Mouse (Mus musculus) adrenal gland, postnatal 36 days (tissue): ENCODE data around the gene Mtmr6. TPM values are rescaled to one million over a fixed set of nuclear protein-coding genes. Genes with fewer than 3 reads are reported as not detected.
"Not testable (repeated sequence)": the region's sequence is repeated elsewhere in the genome, so short reads cannot be mapped to it uniquely, and the experiment has no call there.

Source experiments
- DNase-seq, 2 experiments: peaks; one replicate each; pipeline ENCODE4 v3.0.0; 2021; ENCODE audit warnings: mixed read lengths in 1 of 2
- microRNA-seq: library from miRNA; unstranded; fragments of <30 nt; microRNA quantifications from one replicate; pipeline ENCODE4 v1.2.0, GENCODE M21; 2021
- total RNA-seq, 2 experiments: library from RNA; stranded (reverse); gene quantifications; 2 replicates each; pipeline ENCODE4 v1.2.3; 2021

The Mtmr6 gene
- total RNA-seq, 2 experiments from 2014 or later, result 49.1 to 54.7 TPM

DNA sequence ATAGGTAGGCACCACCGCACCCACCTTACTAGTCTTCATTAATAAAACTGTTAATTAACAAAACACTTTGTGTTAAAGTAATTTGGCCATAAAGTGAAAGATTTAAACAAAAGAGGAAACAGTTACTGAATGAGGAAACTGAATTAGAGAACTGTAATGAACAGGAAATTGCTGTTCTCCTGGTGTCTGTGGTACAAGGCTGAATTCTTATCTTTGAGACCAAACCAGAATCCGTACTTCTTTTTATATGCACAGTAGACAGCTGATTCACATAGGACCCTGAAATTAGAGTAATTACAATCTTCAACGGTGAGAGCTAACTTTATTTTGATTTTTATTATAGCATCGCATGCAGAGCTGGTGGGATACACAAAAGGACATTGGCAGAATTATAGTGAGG lies 25.3 kb downstream of the Mtmr6 start:
- no peak for DNase-seq

DNA sequence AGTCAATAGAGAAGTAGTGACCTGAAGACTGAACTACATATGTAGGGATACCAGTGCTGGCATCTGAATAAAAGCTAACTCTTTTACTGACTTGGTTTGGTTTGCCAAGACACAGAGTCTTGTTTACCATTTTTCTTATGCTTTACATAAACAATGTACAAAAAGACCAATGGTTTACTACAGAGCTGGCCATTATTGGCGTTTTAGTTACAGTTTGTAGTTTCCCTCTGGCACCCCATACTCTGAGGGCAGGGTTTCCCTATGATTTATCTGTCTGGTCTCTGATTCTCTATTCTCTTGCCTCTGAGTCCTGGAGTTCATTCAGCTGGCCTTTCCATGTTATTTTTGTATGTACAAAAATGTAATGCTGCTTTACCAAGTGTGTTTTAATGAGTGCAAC lies 30.5 kb downstream of the Mtmr6 start:
- DNase-seq, result no peak

DNA sequence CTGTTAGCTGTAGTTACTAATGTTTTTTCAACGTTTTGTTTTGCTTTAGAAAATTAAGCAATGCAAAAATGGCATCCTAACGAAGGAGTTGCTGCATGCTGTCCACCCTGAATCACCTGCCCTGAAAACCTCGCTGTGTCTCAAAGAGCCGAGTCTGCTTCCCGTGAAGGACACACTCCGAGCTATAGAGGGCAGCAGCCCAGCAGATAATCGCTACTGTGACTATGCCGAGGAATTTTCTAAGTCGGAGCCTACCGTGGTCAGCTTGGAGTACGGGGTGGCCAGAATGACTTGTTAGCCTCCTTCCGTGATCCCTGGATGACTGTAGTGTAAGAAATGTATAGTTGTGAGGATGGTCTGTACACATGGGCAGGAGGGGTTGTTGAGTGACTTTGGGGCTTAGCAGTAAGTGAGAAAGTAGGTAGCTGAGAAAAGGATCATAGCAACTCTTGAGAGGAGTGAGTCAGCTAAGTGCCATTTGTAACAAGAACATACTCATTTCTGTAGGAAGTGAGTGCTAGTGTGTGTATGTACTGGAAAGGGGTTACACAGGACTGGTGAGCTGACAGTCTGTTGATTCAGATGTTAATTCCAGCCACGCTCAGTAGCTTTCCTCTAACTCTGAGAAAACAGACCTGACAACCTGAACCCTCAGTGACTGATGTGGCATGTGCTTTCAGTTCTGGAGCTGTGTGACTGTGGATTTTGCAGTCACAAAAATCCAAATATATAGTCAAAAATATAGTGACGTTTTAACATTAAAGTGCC lies 35.4 kb downstream of the Mtmr6 start:
- no peak for DNase-seq

DNA sequence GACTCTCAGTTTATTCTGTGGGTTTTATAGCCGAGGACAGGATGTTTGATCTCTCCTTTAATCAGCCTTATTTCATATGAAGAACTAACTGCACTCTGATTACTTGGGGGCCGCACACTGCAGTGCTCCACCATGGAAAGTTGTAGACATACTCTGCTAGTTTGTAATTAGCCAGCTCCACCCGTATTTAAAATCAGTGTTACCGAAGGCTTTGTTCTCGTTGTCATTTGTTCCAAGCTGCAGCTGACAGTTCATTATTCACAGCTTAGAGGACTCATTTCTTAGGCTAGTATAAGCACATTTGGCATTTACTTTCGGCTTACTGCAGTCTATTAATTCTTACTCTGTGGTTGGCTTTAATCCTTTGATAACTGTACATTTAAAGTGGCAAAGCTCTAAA lies 36.0 kb downstream of the Mtmr6 start:
- no peak for DNase-seq

DNA sequence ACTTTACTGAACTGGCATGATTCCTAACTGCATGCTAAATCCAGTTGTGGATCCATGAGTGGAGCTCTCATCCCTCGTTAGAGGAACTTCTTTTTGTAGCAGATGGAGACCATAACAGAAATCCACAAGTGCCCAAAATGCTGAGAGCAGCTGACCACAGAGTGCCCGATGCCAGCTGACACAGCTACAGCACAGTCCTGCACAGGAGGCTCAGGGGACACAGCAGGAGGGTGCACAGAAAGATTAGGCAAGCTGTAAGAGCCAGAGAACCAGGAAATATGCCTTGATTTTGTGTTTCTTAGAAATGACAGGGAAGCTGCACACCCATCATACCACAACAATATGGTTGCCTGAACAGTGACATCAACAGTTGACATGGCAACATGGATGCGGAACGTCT lies 37.4 kb downstream of the Mtmr6 start:
- DNase-seq, result no peak

DNA sequence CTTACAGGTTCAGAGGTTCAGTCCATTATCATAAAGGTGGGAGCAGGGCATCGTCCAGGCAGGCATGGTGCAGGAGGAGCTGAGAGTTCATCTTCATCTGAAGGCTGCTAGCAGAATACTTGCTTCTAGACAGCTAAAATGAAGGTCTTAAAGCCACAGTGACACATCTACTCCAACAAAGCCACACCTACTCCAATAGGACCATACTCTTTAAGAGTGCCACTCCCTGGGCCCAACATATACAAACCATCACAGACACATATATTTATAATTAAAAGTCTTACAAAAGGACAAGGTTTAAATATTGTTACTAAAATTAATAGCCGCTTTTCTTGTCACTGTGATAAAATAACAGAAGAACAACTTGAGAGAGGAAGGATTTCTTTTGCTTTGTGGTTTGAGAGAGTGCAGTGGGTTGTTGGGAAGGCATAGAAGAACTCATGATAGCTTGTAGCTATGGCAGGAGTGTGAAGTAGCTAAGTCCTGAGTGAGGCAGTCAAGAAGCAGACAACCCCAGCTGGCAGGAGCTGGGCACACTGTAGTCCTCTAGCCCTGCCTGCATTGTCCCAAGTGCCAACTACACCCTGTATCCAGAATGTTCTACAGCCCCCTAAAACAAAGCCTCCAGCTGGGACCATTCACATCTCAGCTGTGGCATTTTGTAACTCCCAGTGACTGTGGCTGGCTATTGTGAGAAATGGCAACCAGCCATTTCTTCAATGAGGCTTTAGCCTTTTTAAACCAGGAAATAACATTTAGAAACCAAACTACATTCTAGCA lies 39.6 kb downstream of the Mtmr6 start:
- no peak for DNase-seq

DNA sequence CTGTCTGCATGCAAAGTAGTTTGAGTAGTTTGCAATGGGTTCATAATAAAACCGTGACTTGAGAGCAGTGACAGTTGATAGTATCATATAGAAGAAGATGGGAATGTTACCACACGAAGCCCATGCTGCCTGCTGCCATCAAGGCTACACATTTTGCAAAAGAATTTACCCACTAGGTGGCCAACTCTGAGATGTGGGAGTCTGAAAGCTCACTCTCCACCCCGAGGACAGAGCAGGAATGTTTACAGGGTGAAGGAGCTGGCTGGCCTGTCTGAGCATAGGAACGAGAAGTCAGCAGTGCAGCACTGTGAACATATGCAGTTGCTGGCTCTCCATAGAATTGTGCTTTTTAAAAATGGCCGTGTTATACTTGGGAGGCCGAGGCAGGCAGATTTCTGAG lies 43.1 kb downstream of the Mtmr6 start:
- no peak for DNase-seq

DNA sequence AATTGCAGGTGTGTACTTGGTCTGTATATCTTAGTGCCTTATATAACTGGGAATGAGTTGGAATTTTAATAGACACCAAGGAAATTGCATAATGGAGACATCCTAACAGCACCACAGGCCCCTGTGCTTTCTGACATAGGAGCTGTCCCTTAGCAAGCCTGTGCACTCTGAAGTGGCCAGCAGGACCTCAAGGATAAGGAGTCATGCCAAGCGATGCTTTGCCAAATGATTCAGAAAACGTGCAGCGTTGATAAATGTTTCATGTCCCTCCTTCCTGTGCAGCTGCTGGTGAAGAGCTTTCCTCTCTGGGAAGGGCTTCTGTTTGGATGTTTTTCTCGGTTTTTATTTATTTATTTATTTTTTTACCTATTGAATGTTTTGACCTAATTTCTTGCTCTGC lies 45.7 kb downstream of the Mtmr6 start:
- DNase-seq, result peak; percentile 69 to 76

DNA sequence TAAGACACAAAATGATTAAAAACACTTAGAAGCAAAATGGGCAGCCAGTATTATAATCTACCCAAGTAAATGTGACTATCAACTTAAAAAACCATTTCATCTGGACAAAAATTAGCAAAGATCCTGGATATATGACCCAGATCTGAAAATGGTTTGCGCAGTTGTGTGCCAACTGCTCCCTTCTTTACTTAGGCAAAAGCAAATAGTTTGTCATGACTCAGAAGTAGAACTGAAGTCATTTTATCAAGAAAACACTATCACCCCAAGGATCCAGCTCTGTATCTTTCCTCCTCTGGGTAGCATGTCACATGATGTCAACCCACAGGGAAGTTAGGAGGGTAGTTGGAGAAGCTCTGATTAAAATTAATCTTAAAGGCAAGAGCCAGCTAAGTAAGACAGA lies 54.2 kb downstream of the Mtmr6 start:
- DNase-seq, result no peak

DNA sequence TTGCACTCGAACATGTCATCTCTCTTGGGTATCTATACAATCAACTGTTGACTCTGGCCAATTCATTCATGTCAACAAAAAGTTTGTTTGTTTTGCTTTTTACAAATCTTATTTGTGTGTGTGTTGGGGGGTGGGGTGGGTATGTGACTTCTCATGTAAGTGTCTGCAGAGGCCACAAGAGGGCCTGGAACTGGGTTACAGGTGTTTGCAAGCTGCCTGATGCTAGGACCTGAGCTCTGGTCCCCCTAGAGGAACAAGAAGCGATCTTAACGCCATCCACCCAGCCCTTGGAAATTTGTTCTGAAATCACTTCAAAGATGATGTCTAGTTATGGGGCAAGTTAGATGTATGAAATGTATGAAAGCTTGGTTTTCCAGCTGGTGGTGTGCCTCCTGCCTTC lies 55.8 kb downstream of the Mtmr6 start:
- DNase-seq, result no peak

DNA sequence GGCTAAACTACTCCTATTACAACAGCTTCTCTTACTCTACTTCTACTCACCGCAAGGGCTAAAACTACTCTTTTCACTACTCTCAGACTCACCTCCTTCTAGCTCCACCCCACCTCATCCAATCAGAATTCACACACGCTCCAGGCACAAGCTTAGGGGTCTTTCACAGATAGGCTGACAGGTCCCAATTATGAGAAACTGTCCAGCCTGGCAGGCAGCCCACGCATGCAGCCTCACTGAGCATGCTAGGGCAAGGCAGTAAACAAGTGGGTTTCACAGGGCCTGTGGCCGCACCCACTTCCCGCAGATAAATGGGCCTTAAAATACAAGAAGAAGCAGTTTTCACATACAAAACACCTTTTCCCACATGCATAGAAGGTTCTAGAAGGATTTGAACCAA lies 75.0 kb downstream of the Mtmr6 start:
- not testable (repeated sequence) for DNase-seq

DNA sequence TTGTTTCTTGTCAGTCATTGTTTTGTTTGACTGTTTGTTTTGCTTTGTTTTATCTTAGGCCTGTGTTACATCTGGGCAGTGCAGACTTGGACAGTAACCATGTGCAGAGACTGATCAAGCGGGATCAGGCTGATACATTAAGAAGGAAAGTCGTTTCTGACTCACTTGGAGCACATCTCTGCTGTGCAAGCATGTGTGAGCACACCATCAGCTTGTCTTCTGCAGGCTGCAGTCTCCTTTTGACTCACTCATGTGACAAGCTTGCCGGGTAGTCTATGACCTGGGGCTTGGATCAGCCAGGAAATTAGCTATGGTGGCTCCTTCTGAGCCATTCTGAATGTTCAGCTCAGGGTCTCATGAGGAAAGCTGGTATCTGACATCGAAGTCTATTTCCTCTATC lies 75.5 kb downstream of the Mtmr6 start:
- no peak for DNase-seq

DNA sequence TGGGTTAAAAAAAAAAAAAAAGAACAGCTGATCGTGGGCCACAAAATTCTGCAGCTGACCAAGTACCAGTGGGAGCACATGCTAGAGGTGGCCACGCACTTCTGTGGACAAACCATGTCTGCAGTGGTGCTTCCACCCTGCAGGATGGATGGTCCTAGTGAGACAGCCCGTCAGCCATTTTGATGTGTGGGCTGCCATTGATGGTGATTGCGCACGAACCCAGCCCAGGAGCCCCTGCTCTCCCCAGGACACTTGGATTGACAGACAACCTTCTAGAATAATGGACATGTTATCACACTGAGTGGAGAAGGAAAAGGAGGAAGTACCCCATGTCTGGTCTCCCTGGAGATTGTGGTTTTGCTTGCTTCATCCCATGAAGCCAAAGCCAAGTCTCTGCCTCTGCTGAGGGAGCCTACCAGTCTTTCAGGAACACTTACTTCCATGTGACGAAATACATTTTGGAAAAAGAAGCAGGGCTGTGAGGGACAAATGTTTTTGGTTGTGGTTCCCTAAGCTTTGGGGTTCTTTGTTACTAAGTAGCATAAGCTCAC lies 80.4 kb downstream of the Mtmr6 start:
- DNase-seq, result no peak

Small RNA genes within 50 kb of the gene (microRNA-seq; reads per million reads assigned to microRNA genes)
- gene Mir719, result not detected

Other genes with a start within 250 kb of the Mtmr6 start
- 1 to 10 TPM in 1 of 2 experiments, under 1 TPM in 1; 0.99 to 1.9 TPM for gene Atp8a2, start 68.0 kb upstream of the Mtmr6 start, total RNA-seq
- gene Nupl1, start 13.8 kb upstream of the Mtmr6 start, total RNA-seq, result not detected
- 10 to 100 TPM; 35.7 to 47.4 TPM for gene Gm49336, start 13.7 kb upstream of the Mtmr6 start, total RNA-seq
- 1 to 10 TPM; 2.2 to 3.1 TPM for gene Amer2, start 108.0 kb downstream of the Mtmr6 start, total RNA-seq